Mouse (Mus musculus) ovary, postnatal 14 days (tissue): Measurements from ENCODE around the gene Cdh13.

Experiments used
- DNase-seq: peaks from one replicate; pipeline ENCODE4 v3.0.0; 2022; ENCODE audit warnings: low spot score

Cdh13 gene

DNA sequence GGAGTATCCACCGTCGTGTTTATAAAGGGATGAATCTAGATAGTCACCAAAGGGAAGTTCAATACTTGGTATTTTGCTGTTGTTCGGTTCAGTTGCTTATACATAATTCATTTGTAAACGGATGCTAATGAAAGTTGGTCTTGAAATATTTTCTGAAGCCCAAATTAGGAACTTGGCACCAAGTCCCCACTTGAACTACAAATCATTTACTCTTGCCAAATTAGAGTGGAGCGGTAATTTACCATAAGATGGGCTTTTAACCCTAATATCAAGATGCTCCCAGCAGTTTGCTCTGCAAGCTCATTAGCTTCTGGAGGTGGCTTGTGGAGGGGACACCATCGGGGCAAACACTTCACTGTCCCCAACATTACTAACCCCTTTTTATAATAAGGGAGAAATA, 164.5 kb downstream of the Cdh13 start:
- no peak for DNase-seq

DNA sequence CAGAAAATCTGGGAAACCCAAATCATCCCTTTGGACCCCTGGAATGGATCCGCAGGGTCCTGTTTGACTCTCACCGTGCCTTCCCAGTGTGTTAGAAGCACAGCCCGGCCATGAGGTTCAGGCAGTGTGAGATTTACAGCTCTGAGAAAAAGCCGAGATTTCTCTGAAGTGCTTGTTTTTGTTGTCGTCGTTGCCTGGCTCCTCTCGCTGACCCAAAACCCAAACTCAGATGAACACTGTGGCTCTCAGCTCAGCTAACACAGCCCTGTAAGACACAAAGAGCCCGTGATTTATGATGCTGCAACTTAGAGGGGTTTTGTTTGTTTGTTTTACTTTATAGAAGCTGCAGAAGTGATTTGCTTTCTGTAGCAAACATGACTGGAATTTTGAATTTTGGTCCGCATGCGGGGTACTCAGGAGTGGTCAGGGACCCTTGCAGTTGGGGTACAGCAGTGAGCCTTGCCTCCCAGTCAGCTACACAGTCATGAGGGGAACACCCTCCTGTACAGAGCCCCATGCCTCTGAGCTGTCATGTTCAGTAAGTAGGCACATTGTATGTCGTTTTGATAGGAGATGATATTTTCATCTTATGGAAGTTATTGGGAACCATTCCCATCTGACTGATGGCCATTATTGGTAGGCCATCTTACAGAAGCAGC, 169.0 kb downstream of the Cdh13 start:
- DNase-seq, result no peak

DNA sequence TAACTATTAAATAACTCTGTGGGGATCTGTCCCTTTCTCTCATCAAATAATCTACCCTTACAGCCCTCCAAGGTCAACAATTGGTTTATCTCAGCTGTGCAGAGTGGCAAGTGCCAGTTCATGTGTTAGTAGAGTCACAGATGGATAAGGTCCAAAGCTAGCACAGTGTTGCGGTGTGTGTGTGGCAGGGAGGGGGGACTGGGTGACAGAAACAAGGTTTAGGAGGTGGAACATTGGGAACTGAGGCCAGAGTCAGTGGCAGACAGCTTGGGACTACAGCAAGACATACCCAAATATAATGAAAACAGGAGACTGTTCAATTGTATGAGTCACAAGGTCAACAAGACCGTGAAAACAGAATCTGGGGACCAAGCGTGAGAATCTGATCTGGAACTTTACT, 171.7 kb downstream of the Cdh13 start:
- no peak for DNase-seq

DNA sequence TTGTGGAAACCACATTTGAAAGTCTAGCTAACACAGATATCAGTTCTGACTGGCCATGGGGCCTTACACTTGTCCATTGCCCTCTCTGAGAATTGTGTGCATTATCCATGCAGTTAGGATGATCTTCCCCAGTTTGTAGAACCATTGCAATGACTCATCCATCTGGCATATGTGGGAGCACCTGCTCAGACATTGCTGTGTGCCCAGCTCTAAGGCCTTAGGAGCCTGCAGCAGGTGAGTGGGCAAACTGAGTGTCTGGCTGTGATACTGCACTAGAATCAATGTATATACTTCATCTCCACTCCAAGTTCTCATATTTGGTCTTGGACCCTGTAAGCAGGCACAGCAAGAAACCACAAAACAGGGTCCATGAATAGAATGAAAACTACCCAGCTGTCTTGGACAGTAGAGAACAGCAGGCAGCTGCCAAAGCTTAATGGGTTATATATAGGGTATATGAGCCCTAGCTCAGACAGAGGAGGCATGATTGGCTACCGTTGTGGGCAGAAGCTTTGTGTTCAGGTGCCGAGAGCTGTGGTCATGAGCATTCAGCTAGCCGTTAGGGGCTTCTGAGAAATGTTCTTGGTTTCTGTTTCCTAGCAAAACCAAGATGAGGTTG, 181.9 kb downstream of the Cdh13 start:
- DNase-seq, result no peak

DNA sequence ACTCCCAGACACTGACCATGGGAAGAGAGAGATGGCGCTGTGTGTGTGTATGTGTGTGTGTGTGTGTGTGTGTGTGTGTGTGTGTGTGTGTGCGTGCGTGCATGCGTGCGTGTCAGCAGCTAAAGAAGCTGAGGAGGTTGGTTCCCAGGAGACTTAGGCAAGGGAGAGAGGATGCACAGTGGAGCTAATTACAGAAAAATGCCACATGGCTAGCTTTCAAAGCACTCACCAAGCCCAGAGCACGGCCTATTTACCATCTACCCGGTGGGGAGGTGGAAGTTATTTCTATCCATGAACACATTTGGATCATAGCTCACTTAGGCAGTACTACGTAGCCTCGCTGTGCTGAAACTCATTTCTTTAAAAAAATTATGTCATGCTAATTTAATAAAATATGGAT, 194.1 kb downstream of the Cdh13 start:
- DNase-seq, result no peak

DNA sequence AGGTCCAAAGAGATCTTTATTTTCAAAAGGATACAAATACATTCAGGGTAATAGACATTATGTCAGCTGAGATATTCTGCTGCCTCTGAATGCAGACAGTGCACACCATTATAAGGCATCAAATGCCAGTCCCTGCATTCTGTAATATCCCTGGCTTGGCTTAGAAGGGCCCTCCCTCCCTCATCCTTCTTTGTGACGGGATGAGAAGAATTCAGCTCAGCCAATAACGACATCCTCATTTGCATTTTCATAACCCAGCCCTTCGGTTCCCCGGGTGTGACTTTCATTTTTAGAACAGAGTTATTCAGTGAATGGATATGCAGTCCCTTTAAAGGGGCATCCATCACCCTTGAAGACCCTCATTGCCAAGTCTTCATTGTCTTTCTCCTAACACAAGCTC, 205.2 kb downstream of the Cdh13 start:
- DNase-seq, result no peak

DNA sequence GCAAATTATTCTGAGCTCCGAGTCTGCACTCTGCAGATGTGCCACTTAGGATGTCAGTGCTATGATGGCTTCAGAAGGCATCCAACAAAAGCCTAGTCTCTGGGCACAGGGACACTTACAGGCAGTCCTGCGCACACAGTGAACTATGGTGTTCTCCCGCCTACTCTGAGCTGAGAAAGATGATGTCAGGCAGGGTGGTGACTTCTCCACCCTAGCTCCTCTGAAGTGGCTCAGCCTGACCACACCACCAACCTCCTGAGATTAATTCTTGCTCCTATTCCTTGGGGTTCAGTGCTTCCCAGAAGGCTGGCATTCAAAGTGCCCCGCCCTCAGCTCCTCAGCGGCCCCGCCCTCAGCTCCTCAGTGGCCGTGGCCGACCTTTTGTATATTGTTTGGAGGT, 219.0 kb downstream of the Cdh13 start:
- DNase-seq, result no peak

DNA sequence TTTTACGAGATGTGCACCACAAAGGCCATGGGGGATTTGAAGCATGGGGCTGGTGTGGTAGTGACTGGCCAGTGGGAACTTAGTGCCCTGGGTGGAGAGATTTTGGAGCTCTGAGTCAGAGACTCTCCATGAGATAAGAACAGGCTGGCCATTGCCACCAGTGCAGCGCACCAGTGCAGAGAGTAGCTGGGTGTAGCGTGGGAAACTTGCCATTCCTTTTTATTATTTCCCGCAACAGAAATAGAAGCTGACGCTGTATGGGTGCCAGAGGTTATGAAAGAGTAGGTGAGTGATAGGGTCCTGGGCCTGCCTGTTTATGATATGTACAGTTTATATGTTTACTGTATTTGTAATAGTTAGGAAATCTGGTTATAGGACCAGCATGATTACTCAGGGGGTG, 225.9 kb downstream of the Cdh13 start:
- DNase-seq, result no peak

DNA sequence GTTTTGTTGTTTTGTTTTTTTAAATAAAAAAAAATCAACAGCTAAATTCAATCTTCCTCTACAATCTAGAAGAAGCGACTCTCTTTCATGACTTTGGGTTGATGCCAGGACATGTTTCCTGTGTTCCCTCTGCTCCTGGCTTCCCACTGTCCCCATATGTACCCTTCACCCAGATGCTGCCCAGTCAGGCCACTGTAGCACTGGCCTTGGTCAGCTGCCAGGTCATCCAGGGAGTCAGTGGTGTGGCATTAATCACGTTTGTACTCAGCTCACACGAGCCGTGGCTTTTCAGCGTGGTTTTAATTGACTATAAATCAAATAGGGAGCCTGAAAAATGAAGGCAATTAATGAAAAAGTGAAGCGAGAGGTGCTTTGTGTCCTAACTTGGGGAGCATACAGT, 229.7 kb downstream of the Cdh13 start:
- DNase-seq, result no peak

DNA sequence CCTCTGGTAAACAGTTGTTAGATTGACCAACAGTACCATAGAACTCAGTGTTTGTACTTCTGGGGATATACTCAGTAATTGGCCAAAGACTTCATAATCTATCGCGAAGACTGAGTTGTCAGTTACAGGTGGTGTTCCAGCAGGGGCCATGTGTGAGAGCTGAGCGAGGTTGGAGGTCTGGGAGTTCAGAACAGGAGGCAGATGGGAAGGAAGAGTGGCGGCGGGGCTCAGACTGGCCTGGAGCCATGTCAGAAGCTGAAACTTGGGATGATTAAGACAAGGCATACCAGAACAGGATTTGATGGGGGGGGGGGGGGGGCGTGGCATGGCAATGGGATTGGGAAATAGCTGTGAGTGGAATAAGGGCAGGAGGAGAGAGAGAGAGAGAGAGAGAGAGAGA, 232.1 kb downstream of the Cdh13 start:
- no peak for DNase-seq

DNA sequence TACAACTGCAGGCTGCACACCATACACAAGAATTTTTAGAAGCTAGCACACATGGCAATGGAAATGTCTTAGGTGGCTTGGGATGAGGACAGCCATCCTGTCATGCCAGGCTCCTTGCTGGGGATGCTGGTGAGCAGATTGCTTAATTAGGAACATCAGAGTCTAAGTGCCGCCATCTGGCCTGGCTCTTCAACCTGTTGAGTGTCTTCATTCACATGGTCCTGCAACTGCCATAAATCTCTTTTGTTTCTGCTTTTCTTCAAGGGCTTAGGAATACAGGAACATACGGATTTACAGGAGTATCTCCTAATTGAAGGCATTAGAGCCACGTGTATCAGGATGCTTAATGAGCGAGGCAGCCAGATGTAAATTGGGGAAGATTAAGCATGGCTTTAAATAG, 233.5 kb downstream of the Cdh13 start:
- DNase-seq, result no peak

DNA sequence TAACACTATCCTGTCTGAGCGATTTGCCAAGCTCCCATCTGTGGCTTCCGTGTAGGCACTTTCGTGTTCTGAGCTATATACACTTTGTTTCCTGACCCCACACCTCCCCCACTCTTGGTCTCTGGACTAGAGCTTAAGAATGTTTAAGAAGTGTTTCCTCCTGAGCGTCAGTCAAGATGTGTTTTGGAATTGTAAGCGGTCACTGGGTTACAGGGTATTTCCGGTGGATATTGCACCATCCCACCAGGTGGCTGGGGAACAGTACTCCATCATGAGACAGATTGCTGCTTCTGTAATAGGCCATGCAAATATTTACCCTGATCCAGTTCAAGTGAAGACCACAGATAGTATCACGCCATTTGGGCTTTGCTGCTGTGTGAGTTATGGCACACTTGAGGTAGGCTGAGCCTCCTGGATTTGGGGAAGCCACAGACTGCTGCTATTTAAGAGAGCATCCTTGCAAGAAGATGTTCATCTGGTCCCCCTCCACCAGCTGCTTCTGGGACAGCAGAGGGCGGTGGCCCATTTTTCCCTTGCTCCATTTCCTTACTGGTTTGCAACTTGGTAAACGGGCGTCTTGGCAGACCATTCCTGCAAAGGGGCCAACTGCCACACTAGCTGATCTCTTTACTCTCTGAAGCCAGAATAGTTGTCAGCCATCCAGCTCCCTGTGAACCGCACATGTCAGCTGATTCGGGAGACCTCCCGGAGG, 234.7 kb downstream of the Cdh13 start:
- no peak for DNase-seq

DNA sequence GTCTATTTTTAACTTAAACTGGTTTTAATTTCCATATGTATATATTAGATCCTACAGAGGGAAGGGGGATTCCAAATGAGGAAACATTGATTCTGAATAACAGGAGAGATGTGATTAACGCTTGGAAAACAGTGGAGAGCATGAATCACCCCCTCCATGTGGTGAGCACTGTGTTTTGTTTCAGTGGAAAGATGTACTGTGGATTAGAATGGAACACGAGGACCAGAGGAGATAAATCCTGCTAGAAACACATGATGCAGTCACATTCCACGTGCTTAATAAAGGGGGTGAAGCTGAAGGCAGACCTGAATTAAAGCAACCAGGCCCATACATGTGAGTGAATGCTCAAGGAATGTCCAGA, 235.2 kb downstream of the Cdh13 start:
- no peak for DNase-seq

DNA sequence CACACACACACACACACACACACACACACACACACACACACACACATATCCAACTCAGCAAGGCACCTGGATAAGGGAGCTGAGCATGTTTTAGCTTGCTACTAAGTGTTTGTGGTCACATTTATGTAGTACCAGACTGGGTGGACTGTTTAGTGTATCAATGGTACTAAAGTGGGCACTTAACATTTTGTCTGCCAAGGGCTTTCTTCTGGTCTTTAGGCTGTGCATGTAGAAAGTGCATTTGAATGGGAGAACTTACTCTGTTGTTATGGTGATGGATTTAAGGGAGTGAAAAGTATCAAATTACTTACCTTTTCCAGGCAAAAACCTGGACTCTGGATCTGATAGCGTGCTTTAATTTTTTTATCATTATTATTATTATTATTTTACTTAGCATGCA, 240.4 kb downstream of the Cdh13 start:
- no peak for DNase-seq

DNA sequence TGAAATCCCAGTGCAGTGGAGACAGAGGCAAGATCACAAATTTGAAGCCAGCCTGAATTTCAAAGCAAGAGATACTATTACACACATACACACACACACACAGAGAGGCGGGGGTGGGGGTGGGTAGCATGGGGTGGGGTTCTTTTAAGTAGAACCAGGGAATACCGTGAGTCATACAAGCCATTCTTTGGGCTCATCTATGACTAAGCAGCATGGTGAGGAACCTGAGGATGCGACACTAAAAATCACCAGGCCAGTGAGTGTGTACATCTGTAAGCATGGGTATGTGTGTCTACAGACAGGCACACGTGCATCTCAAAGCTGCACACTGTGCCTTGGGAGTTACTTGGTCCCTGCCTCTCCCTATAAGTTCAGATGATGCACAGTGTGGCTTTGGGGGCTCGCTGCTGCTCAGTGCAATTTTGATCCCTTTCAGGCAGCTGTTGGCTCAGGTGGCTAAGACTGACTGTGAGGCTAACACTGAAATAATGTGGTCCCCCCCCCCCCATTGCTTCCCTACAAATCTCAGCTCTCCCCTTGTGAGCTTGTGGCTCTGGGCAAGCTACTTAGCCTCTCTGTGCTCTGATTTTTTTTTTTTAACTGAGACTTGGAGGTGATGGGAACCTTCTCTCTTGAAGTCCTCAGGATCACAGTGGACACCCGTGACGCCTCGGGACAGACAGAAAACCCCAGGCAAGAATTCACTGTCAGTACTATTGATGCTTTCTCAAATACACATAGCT, 255.5 kb downstream of the Cdh13 start:
- DNase-seq, result no peak

DNA sequence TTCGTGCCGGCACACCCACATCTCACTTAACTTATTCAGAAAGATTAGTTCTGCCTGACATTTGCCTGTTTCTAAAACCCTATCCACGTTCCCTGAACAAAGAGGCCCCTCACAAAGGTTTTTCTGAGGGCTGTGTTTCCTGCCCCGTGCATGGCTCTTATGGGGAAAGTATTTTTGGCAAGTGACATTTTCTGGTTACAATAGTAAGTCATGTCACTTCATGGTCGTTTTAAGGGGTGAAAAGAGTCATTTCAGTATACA, 256.0 kb downstream of the Cdh13 start:
- DNase-seq, result no peak

DNA sequence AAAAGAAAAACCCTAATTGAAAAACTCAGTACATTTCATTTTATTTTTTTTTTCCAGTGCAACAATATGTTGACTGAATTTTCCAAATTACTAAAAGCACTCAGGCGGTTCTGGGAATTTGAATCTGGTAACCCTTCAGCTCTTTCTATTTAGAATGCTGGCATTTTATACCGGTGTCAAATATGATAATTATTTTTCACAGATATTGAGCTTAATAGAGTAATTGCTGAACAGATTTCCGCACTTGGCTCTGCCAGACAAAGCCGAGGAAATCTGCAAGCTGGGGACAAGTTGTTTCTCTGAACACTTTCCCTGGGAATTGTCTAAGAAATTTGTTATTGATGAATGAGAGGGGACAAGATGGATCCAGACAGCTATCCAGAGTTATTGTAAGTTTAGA, 256.4 kb downstream of the Cdh13 start:
- DNase-seq, result no peak

DNA sequence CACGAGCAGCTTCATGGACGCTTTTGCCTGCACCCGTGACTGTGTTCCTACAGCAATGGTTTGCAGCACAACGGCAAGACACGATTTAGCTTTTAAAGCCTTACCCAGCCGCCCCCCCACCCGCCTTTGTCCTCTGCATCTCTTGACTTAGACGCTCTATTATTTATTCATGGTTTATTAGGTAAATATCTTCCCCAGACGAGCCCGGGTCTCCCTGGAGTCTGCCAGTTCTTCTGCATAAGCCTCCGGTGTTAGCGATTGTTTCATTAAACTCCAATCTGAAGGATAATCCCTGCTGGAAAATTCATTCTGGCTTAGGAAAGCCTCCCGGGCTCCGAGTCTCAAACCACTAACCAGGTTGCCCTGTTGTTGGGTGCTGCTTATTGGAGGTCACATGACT, 268.9 kb downstream of the Cdh13 start:
- no peak for DNase-seq

DNA sequence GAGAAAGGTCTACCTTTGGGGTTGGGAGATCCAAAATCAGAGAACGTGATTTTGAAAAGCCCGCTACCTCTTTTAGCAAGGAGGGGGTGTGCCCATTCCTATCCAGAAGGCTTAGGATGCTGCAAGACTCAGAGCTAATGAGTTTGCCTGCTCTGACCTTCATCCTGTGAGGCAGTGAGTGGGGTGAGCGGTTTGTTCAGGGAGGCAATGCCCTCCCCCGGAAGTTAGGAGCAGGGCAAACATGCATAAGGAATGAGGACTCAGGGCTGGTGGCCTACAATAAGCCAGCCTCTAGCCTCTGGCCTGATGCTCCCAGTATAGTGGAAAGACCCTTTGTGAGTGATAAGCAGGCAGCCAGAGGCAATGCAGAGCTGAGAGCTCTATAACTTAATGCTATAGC, 269.3 kb downstream of the Cdh13 start:
- DNase-seq, result no peak

DNA sequence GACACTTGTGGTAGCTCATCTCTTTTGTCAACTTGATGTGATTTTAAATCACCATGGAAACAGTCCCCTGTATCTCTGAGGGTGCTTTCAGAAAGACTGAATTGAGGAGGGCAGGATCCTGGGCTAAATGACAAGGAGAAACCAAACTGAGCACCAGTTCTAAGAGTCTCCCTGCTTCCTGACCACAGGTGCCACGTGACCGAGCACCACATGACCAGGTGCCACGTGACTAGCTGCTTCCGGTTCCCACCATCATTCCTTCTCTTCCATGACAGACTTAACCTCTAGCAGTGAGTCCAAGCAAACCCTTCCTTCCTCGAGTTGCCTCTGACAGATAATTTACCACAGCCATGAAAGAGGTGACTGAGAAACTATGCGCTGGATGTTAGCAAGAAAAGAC, 280.5 kb downstream of the Cdh13 start:
- DNase-seq, result no peak

DNA sequence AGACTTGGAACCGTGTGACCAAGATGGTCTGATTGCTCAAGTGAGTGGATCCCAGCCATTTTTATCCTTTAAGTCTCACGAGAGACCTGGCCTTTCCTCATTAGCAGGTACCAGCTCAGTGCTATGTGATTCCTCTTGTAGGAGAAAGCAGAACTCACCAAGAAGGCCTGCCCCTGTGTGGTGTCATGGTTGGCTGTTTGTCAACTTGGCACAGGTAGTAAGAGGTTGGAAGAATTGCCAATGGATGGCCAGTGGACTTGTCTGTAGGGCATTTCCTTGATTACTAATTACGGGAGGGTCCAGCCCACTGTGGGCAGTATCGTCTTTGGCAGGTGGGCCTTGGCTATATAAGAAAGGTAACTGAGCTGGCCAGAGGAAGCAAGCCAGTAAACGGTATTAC, 281.7 kb downstream of the Cdh13 start:
- DNase-seq, result no peak

DNA sequence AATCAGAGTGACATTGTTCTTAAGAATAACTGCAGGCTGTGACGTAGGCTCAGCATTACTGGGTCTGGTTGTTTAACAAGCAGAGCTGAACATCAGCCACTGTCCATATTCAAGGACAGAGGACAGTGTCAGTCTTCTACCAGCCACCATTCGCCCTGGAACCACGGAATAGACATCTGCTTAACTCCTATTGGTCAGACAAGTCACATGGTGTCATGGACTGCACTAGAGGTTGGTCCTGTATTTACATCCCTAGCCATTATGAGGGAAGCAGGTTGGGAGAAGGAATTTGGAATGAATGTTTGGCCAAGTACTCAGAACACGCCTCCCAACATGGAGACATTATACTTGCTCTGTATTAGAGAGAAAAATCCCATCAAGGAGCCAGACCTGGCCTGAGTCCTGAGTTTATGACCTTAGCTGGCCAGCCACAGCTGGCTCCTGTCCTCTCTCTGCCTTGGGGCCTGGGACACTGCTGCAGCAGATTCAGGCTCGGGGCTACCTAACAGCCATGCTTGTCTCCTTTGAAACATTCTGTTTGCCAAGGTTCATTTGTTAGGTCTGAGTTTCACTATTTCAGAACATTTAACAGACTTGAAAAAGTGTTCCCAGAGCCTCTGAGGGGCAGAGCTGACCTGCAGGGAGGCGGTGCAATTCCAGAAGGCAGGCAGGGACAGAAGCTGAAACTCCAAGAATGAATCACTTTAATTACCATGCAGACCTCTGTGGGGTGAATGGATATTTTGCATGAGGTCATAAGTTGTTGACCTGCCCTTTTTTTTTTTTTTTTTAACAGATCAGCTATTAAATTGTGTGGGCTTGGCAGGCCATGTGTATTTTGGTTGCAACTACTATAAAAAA, 282.6 kb downstream of the Cdh13 start:
- DNase-seq, result no peak
